Mouse (Mus musculus) heart, embryonic 16.5 days (tissue): ENCODE data around the gene Macrod2. TPM values are rescaled to one million over a fixed set of nuclear protein-coding genes. Genes with fewer than 3 reads are reported as not detected.

Experiments
- ATAC-seq: fragments of 200-750 bp; cut with Nextera tagmentation; replicated peaks from 2 replicates; pipeline ENCODE4 v1.8.0; 2017; ENCODE audit warnings: moderate number of reproducible peaks; ENCODE audit not compliant: insufficient read depth, low FRiP score; ENCODE audit errors: extremely low read depth
- H3K27ac ChIP-seq: fragments of 300-500 bp; sonication (generic); 2 replicates; pipeline ENCODE4 v1.5.1; 2014; ENCODE audit warnings: mild to moderate bottlenecking, low read length, control low read depth, moderate library complexity
- H3K27me3 ChIP-seq: fragments of 300-500 bp; sonication (generic); 2 replicates; pipeline ENCODE4 v1.6.1; 2014; ENCODE audit warnings: low read length, mixed read lengths; ENCODE audit not compliant: control insufficient read depth, insufficient read depth
- H3K36me3 ChIP-seq: fragments of 300-500 bp; sonication (generic); 2 replicates; pipeline ENCODE4 v1.6.1; 2014; ENCODE audit not compliant: control insufficient read depth, insufficient read depth
- H3K4me1 ChIP-seq: fragments of 300-500 bp; sonication (generic); 2 replicates; pipeline ENCODE4 v1.6.1; 2014; ENCODE audit warnings: low read length, mixed read lengths; ENCODE audit not compliant: control insufficient read depth, insufficient read depth
- H3K4me2 ChIP-seq: fragments of 300-500 bp; sonication (generic); 2 replicates; pipeline ENCODE4 v1.6.1; 2014; ENCODE audit warnings: low read depth, mild to moderate bottlenecking, control low read depth, low read length
- H3K4me3 ChIP-seq: fragments of 300-500 bp; sonication (generic); 2 replicates; pipeline ENCODE4 v1.5.1; 2014; ENCODE audit warnings: mild to moderate bottlenecking, control low read depth, low read length
- H3K9ac ChIP-seq: fragments of 300-500 bp; sonication (generic); 2 replicates; pipeline ENCODE4 v1.6.1; 2014; ENCODE audit warnings: low read length, control low read depth
- H3K9me3 ChIP-seq: fragments of 300-500 bp; sonication (generic); replicated peaks from 2 replicates; pipeline ENCODE4 v1.6.1; 2016; ENCODE audit warnings: low read length; ENCODE audit not compliant: control insufficient read depth
- WGBS: fragments of 180-500 bp; shearing (Covaris S2); extraction: QIAGEN DNeasy Blood & Tissue Kit; methylation state at CpG from one replicate; pipeline ENCODE4 v1.1.7; 2014; 5-methylcytosine and 5-hydroxymethylcytosine counted together
- polyA plus RNA-seq: library from polyadenylated mRNA; unstranded; fragments of >200 nt; fragmentation: Nextera tagmentation; extraction: Ambion mirVana; gene quantifications from 2 replicates; pipeline ENCODE4 v1.2.1, GENCODE M21; 2015

Macrod2 gene
- polyA plus RNA-seq, 1 experiment from 2014 or later, result 23.2 TPM

DNA sequence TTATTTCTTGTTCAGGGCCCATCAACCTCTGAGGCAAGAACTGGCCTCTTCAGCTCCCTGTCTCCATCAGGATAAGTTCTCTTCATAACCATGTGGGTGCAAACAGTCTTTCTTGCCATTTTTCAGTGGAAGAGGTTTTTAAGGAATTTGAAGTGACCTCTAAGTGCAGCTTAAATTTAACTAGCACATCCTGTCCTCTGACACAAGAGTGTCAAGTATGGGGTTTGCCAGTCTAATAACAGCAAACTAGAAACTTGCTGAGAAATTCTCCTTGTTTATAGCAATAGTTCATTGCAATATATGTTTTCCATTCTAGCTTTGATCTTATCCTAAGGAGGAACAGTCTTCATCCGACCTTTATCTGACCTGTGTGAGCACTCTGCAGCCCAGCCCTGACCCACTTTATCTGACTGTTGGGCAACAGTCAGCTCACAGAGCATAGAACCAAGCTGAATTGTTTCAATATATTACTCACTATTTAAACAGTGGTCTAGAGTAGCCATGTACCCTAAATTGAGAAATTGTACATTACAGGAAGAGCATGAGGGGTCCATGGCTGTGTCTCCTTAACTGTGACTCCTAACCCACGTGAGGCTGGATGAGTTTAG is 226.7 kb downstream of the Macrod2 start:
- Histone ChIP-seq H3K9ac (no peak overlapping the region), H3K36me3 (no peaks in the 10 kb centered on the region), H3K27me3 (no peaks in the 10 kb centered on the region), H3K4me3 (no peak overlapping the region), H3K4me1 (no peaks in the 10 kb centered on the region), H3K27ac (no peak overlapping the region), H3K4me2 (no peak overlapping the region), H3K9me3 (no peaks in the 10 kb centered on the region)
- 52% methylated on average over 2 of the region's 2 CpGs for WGBS
- ATAC-seq, result no peak

DNA sequence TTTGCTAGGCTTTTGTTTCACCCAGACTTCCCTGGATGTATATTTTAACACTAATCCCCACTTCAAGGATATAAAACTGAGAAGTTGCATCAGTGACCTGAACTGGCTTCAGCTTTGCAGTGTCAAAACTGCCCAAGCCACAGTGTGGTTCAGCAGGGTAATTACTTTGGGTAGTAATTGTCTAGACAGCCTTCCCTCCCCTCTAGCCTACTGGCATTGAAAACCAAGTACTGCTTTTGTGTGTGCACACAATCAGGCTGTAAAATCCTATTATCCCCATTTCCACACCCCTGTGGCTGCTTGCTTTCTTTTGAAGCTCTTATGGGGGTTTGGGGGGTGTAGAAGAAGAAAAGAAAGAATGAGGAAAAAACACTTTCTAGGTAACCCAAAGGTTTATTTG is 258.4 kb downstream of the Macrod2 start:
- no peaks in the 10 kb centered on the region for H3K36me3 ChIP-seq
- no peaks in the 10 kb centered on the region for H3K27me3 ChIP-seq
- H3K4me2 ChIP-seq, result no peak overlapping the region
- H3K27ac ChIP-seq, result no peak overlapping the region
- no peak overlapping the region for H3K9ac ChIP-seq
- H3K4me1 ChIP-seq, result no peaks in the 10 kb centered on the region
- ATAC-seq, result no peak
- H3K9me3 ChIP-seq, result no peaks in the 10 kb centered on the region
- H3K4me3 ChIP-seq, result no peak overlapping the region

DNA sequence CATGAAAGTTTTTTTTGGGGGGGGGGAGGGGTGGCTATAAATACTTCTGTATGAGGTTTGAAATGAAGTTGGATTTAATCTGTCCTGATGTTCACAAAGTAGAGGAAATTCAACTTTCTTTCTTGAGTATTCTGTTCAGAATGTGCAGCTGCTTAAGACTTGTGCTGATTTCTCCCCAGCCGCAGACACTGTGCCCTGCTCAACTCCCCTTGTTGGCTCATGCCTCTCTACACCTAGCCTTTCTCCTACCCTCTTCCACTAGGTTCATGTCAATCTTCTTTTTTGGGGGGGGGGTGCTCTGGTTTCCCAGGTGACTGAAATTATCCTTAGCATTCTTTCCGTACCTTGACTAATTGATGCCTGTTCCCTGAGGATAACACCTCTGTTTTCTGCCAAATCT is 258.9 kb downstream of the Macrod2 start:
- Histone ChIP-seq H3K4me3 (no peak overlapping the region), H3K9ac (no peak overlapping the region), H3K36me3 (no peaks in the 10 kb centered on the region), H3K27me3 (no peaks in the 10 kb centered on the region), H3K4me1 (no peaks in the 10 kb centered on the region), H3K4me2 (no peak overlapping the region), H3K9me3 (no peaks in the 10 kb centered on the region), H3K27ac (no peak overlapping the region)
- WGBS, result 86% methylated on average over 2 of the region's 2 CpGs
- ATAC-seq, result no peak

DNA sequence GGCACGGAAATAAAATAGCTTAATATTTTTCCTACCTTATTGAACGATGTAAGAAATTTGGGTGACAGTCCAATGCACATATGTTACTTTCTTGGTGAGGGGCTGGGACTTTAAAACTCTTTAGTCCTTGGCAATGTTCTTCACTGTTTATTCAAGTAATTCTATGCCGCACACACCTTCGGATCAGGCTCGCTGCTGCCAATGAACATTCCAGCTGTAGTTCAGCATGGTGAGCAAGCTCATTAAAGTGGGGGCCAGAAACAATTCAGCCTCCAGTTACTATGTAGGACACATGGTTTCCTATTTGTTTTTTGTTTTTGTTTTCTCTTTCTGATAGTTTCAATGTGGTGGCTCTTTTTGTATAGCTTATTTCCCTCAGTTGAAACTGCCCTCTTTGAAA is 267.6 kb downstream of the Macrod2 start:
- Histone ChIP-seq H3K36me3 (peaks cover 14% of the 10 kb centered on the region), H3K27ac (no peak overlapping the region), H3K27me3 (no peaks in the 10 kb centered on the region), H3K9ac (no peak overlapping the region), H3K4me3 (no peak overlapping the region), H3K4me1 (no peaks in the 10 kb centered on the region), H3K9me3 (no peaks in the 10 kb centered on the region), H3K4me2 (no peak overlapping the region)
- 82% methylated on average over 5 of the region's 5 CpGs for WGBS
- ATAC-seq, result no peak

DNA sequence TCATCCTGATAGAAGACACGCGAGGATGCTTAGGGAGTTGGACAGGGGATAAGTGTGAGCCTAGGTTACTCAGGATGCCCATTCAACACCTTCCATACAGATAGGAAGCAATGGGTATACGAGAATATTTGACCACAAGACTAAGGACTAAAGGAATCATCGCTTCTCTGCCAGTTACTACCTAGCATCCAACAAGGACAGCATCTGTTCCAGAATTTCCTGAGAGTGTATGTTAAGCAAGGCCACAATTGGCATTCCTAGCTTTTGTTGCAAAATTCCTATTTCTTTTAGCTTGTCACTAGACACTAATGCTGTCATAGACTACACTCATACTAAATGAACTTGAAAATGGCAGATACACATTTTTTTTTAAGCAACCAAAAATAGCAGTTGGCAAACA is 269.3 kb downstream of the Macrod2 start:
- H3K9me3 ChIP-seq, result no peaks in the 10 kb centered on the region
- 0 out of 2 replicates have a peak, but pooled peaks cover 2% of the 10 kb centered on the region for H3K4me1 ChIP-seq
- ATAC-seq, result no peak
- H3K36me3 ChIP-seq, result peaks cover 14% of the 10 kb centered on the region
- H3K9ac ChIP-seq, result no peak overlapping the region
- 85% methylated on average over 4 of the region's 4 CpGs for WGBS
- no peaks in the 10 kb centered on the region for H3K27me3 ChIP-seq
- H3K27ac ChIP-seq, result no peak overlapping the region
- H3K4me2 ChIP-seq, result no peak overlapping the region
- H3K4me3 ChIP-seq, result no peak overlapping the region

DNA sequence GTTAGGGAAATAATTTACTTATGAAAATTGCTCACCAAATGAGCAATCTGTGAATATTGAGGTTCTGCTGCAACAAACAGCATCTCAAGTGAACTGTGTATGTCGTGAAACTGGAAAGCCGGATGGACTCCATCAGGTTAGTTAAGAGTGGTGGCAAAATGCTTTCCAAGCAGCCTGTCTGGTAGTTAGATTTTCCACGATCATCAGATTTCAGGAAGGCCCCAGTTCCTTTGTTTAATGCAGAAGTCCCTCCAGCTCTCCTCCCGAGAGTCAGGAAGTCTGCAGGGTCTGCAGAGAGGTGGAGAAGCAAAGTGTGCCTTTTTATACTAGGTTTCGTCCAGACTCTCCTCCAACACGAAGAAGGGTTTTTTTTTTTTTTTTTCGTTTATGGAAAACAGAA is 271.7 kb downstream of the Macrod2 start:
- Histone ChIP-seq H3K4me1 (0 out of 2 replicates have a peak, but pooled peaks cover 2% of the 10 kb centered on the region), H3K36me3 (0 out of 2 replicates have a peak, but pooled peaks cover 3% of the 10 kb centered on the region), H3K4me2 (peak overlapping the region; percentile 56; the same call in 1 of the 2 replicates), H3K9ac (no peak overlapping the region), H3K4me3 (no peak overlapping the region), H3K9me3 (no peaks in the 10 kb centered on the region), H3K27ac (no peak overlapping the region), H3K27me3 (no peaks in the 10 kb centered on the region)
- 48% methylated on average over 7 of the region's 7 CpGs for WGBS
- no peak for ATAC-seq

DNA sequence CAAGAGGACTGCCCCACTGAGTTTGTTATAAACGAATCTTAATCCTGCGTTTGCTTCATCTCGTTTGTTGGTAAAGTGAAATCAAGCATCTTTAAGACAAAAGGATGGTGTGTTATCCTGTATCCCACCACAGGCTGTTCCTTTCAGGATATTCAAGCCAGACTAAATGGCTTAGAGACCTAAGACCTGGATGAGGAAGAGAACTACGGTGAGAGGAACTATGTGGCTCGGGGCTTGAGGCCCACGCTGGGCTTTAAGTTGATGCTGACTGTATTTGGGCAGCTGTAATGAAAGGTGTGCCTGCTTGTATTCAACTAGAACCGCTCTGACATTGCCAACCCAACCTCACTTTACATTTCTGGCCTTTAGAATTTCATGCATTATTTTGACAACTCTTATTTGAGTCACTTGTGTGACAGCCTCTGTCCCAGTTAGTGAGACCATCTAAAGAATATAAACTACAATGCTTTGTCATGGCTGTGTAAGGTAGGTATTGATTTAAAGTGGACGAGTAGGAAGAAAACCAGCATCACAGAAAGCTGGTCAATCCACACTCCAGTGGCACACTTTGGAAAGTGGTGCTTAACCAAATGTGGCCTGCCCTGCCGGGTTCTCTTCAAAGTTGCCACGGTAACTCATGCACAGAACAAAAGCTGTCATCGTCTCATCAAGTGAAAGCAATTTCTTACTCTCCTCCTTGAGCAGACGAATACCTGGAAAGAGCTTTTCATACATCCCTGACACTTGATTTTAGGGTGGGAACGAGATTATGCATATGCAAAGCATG is 272.3 kb downstream of the Macrod2 start:
- no peaks in the 10 kb centered on the region for H3K27me3 ChIP-seq
- no peak overlapping the region; the same call in 1 of the 2 replicates for H3K4me3 ChIP-seq
- no peak overlapping the region for H3K27ac ChIP-seq
- 0 out of 2 replicates have a peak, but pooled peaks cover 2% of the 10 kb centered on the region for H3K4me1 ChIP-seq
- H3K4me2 ChIP-seq, result peak overlapping the region; percentile 56; the same call in 1 of the 2 replicates
- no peak overlapping the region for H3K9ac ChIP-seq
- no peaks in the 10 kb centered on the region for H3K9me3 ChIP-seq
- ATAC-seq, result no peak
- 0 out of 2 replicates have a peak, but pooled peaks cover 3% of the 10 kb centered on the region for H3K36me3 ChIP-seq
- 59% methylated on average over 13 of the region's 13 CpGs for WGBS

DNA sequence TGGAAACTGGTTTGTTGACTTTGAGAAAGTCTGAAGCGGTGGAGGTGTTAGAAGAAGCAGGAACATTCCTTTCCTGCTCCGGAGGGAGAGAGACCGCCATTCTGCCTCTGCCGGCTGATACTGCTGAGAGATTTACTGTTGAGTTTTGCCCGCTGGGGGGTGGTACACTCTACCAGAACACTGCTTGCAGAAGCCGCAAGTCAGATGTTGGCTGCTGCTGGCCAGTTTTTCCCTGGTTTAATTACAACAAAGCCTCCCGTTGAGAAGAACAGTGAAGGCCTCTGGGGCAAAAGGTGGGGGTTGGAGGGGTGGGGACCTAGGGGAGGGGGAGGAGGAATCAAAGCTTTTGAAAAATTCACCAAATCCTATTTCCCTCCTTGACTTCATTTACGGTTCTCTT is 273.2 kb downstream of the Macrod2 start:
- H3K4me1 ChIP-seq, result 0 out of 2 replicates have a peak, but pooled peaks cover 2% of the 10 kb centered on the region
- H3K27me3 ChIP-seq, result no peaks in the 10 kb centered on the region
- WGBS, result 5% methylated on average over 8 of the region's 8 CpGs

DNA sequence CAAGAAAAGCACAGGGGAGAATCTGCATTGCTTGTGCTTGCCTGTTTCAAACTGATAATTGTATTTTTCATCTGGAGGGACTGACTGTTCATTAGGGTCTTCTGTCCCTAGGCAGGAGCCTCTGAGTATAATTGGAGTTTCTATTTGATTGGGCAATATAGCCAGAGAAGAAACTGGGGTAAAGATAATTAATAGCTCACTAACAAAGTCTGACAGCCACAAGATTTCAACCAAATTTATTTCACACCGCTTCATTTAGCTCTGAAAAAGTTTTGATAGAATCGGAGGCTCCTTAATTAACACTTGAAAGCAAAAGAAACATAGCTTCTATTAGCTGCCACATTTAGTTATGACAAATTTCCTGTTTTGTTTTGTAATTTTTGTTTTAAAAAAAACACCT is 274.0 kb downstream of the Macrod2 start:
- no peaks in the 10 kb centered on the region for H3K9me3 ChIP-seq
- H3K4me1 ChIP-seq, result 0 out of 2 replicates have a peak, but pooled peaks cover 2% of the 10 kb centered on the region
- ATAC-seq, result no peak
- H3K4me2 ChIP-seq, result peak overlapping the region; percentile 56
- H3K4me3 ChIP-seq, result peak overlapping the region; percentile 34
- H3K9ac ChIP-seq, result 0 out of 2 replicates have a peak overlapping the region, but pooled peaks have one; percentile 3
- no peaks in the 10 kb centered on the region for H3K36me3 ChIP-seq
- H3K27me3 ChIP-seq, result no peaks in the 10 kb centered on the region
- 46% methylated on average over 2 of the region's 2 CpGs for WGBS
- no peak overlapping the region for H3K27ac ChIP-seq

More for the DNA sequence above, 273.2 kb downstream of the Macrod2 start:
- 0 out of 2 replicates have a peak, but pooled peaks have one; percentile 21 for ATAC-seq
- H3K4me3 ChIP-seq, result peak overlapping the region; percentile 34
- H3K9me3 ChIP-seq, result no peaks in the 10 kb centered on the region
- peak overlapping the region; percentile 45 for H3K9ac ChIP-seq
- no peaks in the 10 kb centered on the region for H3K36me3 ChIP-seq
- H3K27ac ChIP-seq, result no peak overlapping the region
- H3K4me2 ChIP-seq, result peak overlapping the region; percentile 56
